Mouse (Mus musculus): ENCODE data around the gene Rbm47. TPM values are rescaled to one million over a fixed set of nuclear protein-coding genes. Genes with fewer than 3 reads are reported as not detected.

Rbm47 gene
- polyA plus RNA-seq, 1 experiment from 2014 or later, result 0.37 TPM

DNA sequence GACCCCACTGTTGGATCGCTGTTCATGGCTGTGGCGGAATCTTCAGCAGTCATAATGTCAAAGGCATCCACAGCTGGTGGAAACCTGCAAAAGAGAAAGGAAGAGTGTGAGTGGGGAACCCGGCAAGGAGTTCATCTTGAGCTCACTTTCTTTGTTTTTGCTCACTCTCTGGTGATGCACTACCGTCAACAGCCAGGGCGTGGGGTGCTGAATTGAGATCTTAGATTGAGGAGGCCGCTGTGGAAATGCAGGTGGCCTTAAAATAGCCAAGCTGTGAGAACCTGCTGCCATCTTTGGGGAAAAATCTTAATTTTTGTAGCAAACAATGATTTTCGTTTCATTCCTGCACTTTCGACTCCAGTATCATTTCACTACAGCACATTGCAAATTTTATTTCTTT, 145.7 kb downstream of the Rbm47 start:
- Histone ChIP-seq H3K9me3 (ENCODE audit: control insufficient read depth, low read length) (no peaks in the 10 kb centered on the region), H3K27me3 (ENCODE audit: control insufficient read depth, insufficient read depth, low read length) (no peaks in the 10 kb centered on the region), H3K27ac (ENCODE audit: low read depth, low read length) (no peak overlapping the region), H3K36me3 (ENCODE audit: control insufficient read depth, insufficient read depth, low read length) (no peaks in the 10 kb centered on the region), H3K4me2 (ENCODE audit: low read depth, low read length) (no peak overlapping the region), H3K4me3 (ENCODE audit: low read depth, low read length) (no peak overlapping the region), H3K9ac (replicated peaks; ENCODE audit: low read depth, low read length) (no peak overlapping the region), H3K4me1 (ENCODE audit: control insufficient read depth, insufficient read depth, low read length) (no peaks in the 10 kb centered on the region)
- no peak for ATAC-seq (ENCODE audit: low read depth)
- 95% methylated on average over 8 of the region's 8 CpGs for WGBS

DNA sequence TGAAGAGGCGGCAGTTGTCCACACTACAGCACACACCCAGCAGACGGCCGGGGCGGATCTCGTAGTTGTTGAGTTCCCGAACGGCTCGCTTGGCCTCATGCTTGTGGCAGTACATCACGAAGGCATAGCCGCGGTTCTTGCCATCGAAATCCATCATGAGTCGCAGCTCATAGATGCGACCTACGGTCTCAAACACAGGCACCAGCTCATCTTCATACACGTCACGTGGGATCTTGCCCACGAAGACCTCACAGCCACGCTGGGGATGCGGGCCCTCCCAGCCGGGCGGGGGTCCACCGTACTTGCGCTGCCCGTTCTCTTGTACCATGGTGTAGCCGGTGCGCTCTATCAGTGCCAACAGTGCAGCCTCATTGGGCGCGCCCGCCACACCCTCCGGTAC, 146.1 kb downstream of the Rbm47 start:
- Histone ChIP-seq H3K36me3 (ENCODE audit: control insufficient read depth, insufficient read depth, low read length) (no peaks in the 10 kb centered on the region), H3K27ac (ENCODE audit: low read depth, low read length) (no peak overlapping the region), H3K27me3 (ENCODE audit: control insufficient read depth, insufficient read depth, low read length) (no peaks in the 10 kb centered on the region), H3K4me3 (ENCODE audit: low read depth, low read length) (no peak overlapping the region), H3K9ac (replicated peaks; ENCODE audit: low read depth, low read length) (no peak overlapping the region), H3K9me3 (ENCODE audit: control insufficient read depth, low read length) (no peaks in the 10 kb centered on the region), H3K4me2 (ENCODE audit: low read depth, low read length) (no peak overlapping the region), H3K4me1 (ENCODE audit: control insufficient read depth, insufficient read depth, low read length) (no peaks in the 10 kb centered on the region)
- ATAC-seq (ENCODE audit: low read depth), result no peak
- WGBS, result 97% methylated on average over 31 of the region's 31 CpGs

DNA sequence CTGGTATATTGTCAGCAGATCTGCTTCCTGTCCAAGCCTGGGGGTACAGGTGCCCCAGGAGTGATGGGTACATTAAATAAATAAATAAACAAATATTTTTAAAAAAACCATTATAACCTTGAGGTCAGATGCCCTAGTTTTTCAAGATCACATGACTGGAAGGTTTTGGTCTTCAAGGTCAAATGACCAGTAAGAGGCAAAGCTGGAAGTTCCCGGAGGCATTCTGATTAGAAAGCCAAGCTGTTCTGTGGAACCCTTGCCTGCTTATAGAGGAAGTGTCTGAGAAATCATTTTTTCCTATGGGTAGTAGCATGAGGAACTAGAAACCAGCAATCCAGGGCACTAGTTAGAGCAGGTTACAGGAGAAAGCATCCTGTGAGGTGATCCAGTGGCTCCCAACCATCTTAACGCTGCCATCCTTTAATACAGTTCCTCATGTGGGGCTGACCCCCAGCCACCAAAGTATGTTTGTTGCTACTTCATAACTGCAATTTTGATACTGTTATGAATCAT, 157.4 kb downstream of the Rbm47 start:
- no peaks in the 10 kb centered on the region for H3K27me3 ChIP-seq (ENCODE audit: control insufficient read depth, insufficient read depth, low read length)
- no peaks in the 10 kb centered on the region for H3K4me1 ChIP-seq (ENCODE audit: control insufficient read depth, insufficient read depth, low read length)
- H3K27ac ChIP-seq (ENCODE audit: low read depth, low read length), result no peak overlapping the region
- H3K4me3 ChIP-seq (ENCODE audit: low read depth, low read length), result no peak overlapping the region
- no peak for ATAC-seq (ENCODE audit: low read depth)
- no peak overlapping the region for H3K4me2 ChIP-seq (ENCODE audit: low read depth, low read length)
- WGBS, result 96% methylated on average over 2 of the region's 2 CpGs
- H3K9me3 ChIP-seq (ENCODE audit: control insufficient read depth, low read length), result no peaks in the 10 kb centered on the region
- no peak overlapping the region for H3K9ac ChIP-seq (replicated peaks; ENCODE audit: low read depth, low read length)
- no peaks in the 10 kb centered on the region for H3K36me3 ChIP-seq (ENCODE audit: control insufficient read depth, insufficient read depth, low read length)

DNA sequence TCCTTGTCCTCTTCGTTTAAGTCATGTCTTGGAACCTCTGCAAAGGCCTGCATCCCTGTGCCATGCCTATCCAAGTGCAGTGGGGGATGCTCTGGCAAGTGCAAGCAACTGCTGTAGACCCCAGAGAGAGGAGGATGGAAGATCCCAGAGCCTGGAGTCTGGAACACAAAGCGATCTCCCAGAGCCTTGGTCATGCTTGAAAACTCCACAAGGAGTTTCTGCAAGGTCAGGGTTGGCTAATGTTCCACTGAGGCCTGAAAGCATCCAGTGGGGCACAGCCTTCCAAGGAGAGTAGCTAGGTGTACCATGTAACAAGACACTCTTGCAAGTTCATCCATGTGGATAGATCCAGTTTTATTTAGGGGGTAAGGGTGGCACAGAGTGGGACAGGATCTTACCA, 158.5 kb downstream of the Rbm47 start:
- Histone ChIP-seq H3K4me2 (ENCODE audit: low read depth, low read length) (no peak overlapping the region), H3K36me3 (ENCODE audit: control insufficient read depth, insufficient read depth, low read length) (no peaks in the 10 kb centered on the region), H3K4me1 (ENCODE audit: control insufficient read depth, insufficient read depth, low read length) (no peaks in the 10 kb centered on the region), H3K9ac (replicated peaks; ENCODE audit: low read depth, low read length) (no peak overlapping the region), H3K27me3 (ENCODE audit: control insufficient read depth, insufficient read depth, low read length) (no peaks in the 10 kb centered on the region), H3K27ac (ENCODE audit: low read depth, low read length) (no peak overlapping the region), H3K4me3 (ENCODE audit: low read depth, low read length) (no peak overlapping the region), H3K9me3 (ENCODE audit: control insufficient read depth, low read length) (no peaks in the 10 kb centered on the region)
- ATAC-seq (ENCODE audit: low read depth), result no peak
- 87% methylated on average over 2 of the region's 2 CpGs for WGBS

DNA sequence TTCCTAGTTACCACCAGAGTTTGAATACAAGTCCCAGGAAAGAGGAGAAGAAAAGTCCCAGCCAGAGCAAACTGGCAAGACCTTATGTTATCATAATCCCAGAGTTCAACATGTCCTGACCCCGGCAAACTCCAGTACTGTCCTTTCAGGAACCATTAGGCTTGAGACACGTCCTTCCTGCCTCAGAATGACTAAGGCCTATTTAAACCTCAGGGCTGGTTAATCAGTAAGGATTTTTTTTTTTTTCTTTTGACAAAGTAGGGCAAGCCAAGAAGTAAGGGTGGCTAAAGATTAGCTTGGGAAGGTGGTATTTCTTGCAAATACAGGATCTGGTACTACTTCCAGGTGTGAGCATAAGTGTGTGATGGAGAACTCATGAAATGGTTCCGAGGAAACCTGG, 158.9 kb downstream of the Rbm47 start:
- Histone ChIP-seq H3K27ac (ENCODE audit: low read depth, low read length) (no peak overlapping the region), H3K4me1 (ENCODE audit: control insufficient read depth, insufficient read depth, low read length) (no peaks in the 10 kb centered on the region), H3K36me3 (ENCODE audit: control insufficient read depth, insufficient read depth, low read length) (no peaks in the 10 kb centered on the region), H3K9ac (replicated peaks; ENCODE audit: low read depth, low read length) (no peak overlapping the region), H3K4me3 (ENCODE audit: low read depth, low read length) (no peak overlapping the region), H3K27me3 (ENCODE audit: control insufficient read depth, insufficient read depth, low read length) (no peaks in the 10 kb centered on the region), H3K4me2 (ENCODE audit: low read depth, low read length) (no peak overlapping the region), H3K9me3 (ENCODE audit: control insufficient read depth, low read length) (no peaks in the 10 kb centered on the region)
- no peak for ATAC-seq (ENCODE audit: low read depth)
- WGBS, result 82% methylated on average over 3 of the region's 3 CpGs

DNA sequence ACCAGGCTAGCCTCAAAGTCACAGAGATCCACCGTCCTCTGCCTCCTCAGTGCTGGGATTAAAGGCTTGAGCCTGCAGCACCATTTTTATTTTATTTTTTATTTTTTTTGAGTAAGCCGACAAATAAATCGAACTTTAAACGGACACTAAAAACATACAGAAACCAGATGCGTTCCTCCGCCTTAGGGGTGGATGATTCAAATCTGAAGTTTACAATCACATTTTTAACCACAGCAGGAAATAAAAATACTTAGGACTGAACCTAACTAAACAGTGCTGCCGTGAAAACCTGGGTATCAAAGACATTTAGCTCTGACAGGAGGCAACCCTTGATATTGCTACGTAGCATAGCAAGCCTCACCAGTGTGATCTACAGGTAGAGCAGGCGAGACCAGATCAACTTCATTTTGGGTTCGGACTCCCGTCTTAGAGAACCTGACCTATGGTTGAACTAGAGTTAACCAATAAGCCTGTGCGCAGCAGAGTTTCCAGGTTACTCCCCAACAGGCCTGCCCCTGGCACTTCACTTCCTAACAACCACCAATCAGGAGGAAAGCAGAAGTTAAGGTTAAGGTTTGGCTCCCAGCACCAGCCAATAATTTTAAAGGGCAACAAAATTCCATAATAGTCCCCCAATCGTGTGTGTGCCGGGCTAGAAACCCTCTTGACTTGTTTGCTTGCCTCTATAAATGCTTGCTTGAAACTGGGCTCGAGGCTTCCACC, 164.5 kb downstream of the Rbm47 start:
- 91% methylated on average over 15 of the region's 15 CpGs for WGBS
- no peaks in the 10 kb centered on the region for H3K36me3 ChIP-seq (ENCODE audit: control insufficient read depth, insufficient read depth, low read length)
- no peak for ATAC-seq (ENCODE audit: low read depth)
- no peak overlapping the region for H3K27ac ChIP-seq (ENCODE audit: low read depth, low read length)
- H3K9ac ChIP-seq (replicated peaks; ENCODE audit: low read depth, low read length), result no peak overlapping the region
- no peak overlapping the region for H3K4me2 ChIP-seq (ENCODE audit: low read depth, low read length)
- no peaks in the 10 kb centered on the region for H3K9me3 ChIP-seq (ENCODE audit: control insufficient read depth, low read length)
- H3K4me1 ChIP-seq (ENCODE audit: control insufficient read depth, insufficient read depth, low read length), result no peaks in the 10 kb centered on the region
- no peaks in the 10 kb centered on the region for H3K27me3 ChIP-seq (ENCODE audit: control insufficient read depth, insufficient read depth, low read length)
- H3K4me3 ChIP-seq (ENCODE audit: low read depth, low read length), result no peak overlapping the region

DNA sequence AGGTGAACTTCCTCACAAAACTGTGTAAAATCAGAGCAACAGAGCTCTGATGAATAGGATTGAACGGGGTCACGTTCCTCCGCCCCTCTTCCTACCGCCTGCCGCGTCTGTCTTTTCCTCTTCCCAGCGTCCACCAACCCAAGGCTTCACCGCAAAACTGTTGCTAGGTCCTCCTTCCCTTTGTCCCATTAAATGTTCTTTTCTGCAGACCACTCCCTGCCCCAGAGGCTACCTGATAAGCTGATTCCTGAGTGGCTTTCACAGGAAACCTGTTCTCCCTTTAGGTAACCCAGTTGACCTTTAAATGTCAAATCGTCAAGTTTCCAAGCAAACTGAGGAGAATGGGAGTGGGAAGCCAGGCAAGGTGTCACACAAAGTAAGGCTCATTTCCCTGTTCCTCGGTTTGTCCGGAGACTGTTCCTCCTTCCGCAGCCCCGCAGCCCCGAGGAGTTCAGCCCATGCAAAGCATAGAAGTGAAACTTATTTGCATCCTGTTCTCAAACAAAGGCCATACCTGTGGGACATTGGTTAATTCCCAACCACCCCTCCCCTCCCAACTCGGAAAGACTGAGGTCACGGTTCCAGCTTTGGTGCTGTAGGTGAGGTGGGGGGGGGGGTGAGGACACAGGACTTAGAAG, 167.8 kb downstream of the Rbm47 start:
- Histone ChIP-seq H3K9ac (replicated peaks; ENCODE audit: low read depth, low read length) (no peak overlapping the region), H3K4me3 (ENCODE audit: low read depth, low read length) (no peak overlapping the region), H3K9me3 (ENCODE audit: control insufficient read depth, low read length) (no peaks in the 10 kb centered on the region), H3K27me3 (ENCODE audit: control insufficient read depth, insufficient read depth, low read length) (no peaks in the 10 kb centered on the region), H3K36me3 (ENCODE audit: control insufficient read depth, insufficient read depth, low read length) (no peaks in the 10 kb centered on the region), H3K27ac (ENCODE audit: low read depth, low read length) (no peak overlapping the region), H3K4me1 (ENCODE audit: control insufficient read depth, insufficient read depth, low read length) (no peaks in the 10 kb centered on the region), H3K4me2 (ENCODE audit: low read depth, low read length) (no peak overlapping the region)
- 52% methylated on average over 16 of the region's 16 CpGs for WGBS
- ATAC-seq (ENCODE audit: low read depth), result no peak

DNA sequence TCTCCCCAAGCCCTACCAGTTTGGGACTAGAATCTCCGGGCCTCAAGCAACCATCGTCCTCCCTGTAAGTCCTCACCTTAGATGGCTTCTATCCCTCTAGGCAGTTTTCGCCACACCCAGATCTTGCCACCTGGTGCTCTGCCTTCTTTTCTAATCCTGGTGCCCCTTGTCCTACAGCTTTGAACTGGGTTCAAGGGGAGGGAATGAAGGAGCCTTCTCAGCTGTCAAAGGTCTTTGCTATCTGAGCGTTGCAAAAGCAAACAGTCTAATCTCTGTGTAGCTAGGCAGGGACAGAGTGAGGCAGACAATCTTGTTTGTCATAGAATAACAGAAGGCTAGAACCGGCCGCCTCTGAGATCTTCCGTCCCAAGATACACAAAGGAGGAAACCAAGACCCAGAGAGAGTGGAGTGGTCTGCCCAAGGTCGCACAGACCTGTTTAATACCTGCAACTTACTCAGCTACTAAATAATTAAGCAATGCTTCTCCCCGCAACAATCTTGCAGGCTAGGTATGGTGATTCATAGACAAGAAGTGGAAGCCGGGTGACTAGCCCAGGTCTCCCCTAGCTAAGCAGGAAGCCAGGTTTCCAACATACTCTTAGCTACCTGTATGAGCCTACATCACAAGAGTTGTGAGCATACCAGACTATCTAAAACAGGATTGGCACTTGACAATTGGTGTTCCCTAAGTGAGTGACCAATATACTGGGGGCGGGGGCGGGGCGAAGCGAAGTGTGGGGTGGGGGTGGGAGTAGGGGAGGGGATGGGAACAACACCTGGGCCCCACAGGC, 168.6 kb downstream of the Rbm47 start, which contains the start of gene 9130230L23Rik:
Gene 9130230L23Rik, minus strand, starts transcription at position 152 of the 792 bp plus-strand sequence.
- Histone ChIP-seq H3K4me1 (ENCODE audit: control insufficient read depth, insufficient read depth, low read length) (no peaks in the 10 kb centered on the region), H3K4me2 (ENCODE audit: low read depth, low read length) (no peak within 1 kb of the TSS), H3K36me3 (ENCODE audit: control insufficient read depth, insufficient read depth, low read length) (no peaks in the 10 kb centered on the region), H3K27me3 (ENCODE audit: control insufficient read depth, insufficient read depth, low read length) (no peaks in the 10 kb centered on the region), H3K27ac (ENCODE audit: low read depth, low read length) (no peak within 1 kb of the TSS), H3K9me3 (ENCODE audit: control insufficient read depth, low read length) (no peaks in the 10 kb centered on the region), H3K9ac (replicated peaks; ENCODE audit: low read depth, low read length) (no peak within 1 kb of the TSS), H3K4me3 (ENCODE audit: low read depth, low read length) (no peak within 1 kb of the TSS)
- ATAC-seq (ENCODE audit: low read depth), result no peak
- 76% methylated on average over 14 of the region's 14 CpGs for WGBS

DNA sequence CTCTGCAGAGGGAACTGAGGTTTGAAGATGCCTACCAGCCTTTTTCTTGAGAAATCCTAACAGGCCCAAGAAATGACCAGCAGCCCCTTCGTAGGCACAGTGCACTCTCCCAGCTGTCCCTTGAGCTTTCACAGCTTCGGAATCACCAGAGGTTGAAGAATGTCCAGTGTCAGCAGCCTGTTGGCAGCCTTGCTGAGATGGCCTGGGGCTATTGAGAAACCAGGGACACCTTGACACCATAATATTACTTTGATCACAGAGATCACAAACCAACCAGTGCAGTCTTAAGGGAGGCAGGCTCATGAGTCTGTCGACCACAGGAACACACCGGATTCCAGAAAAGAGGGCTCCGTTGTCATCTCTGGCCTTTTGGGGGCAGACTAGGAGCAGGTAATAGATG, 171.7 kb downstream of the Rbm47 start:
- Histone ChIP-seq H3K9me3 (ENCODE audit: control insufficient read depth, low read length) (no peaks in the 10 kb centered on the region), H3K27ac (ENCODE audit: low read depth, low read length) (no peak overlapping the region), H3K4me2 (ENCODE audit: low read depth, low read length) (no peak overlapping the region), H3K9ac (replicated peaks; ENCODE audit: low read depth, low read length) (no peak overlapping the region), H3K4me1 (ENCODE audit: control insufficient read depth, insufficient read depth, low read length) (no peaks in the 10 kb centered on the region), H3K27me3 (ENCODE audit: control insufficient read depth, insufficient read depth, low read length) (no peaks in the 10 kb centered on the region), H3K36me3 (ENCODE audit: control insufficient read depth, insufficient read depth, low read length) (no peaks in the 10 kb centered on the region), H3K4me3 (ENCODE audit: low read depth, low read length) (no peak overlapping the region)
- no peak for ATAC-seq (ENCODE audit: low read depth)
- 79% methylated on average over 5 of the region's 5 CpGs for WGBS

Data from neural tube, embryonic 14.5 days (tissue).